Mouse (Mus musculus) cerebellum, adult 9-11 months (tissue): Measurements from ENCODE around the gene Casp7.

Experiments
- DNase-seq: peaks from one replicate; pipeline ENCODE4 v3.0.0; 2022

Gene Casp7

DNA sequence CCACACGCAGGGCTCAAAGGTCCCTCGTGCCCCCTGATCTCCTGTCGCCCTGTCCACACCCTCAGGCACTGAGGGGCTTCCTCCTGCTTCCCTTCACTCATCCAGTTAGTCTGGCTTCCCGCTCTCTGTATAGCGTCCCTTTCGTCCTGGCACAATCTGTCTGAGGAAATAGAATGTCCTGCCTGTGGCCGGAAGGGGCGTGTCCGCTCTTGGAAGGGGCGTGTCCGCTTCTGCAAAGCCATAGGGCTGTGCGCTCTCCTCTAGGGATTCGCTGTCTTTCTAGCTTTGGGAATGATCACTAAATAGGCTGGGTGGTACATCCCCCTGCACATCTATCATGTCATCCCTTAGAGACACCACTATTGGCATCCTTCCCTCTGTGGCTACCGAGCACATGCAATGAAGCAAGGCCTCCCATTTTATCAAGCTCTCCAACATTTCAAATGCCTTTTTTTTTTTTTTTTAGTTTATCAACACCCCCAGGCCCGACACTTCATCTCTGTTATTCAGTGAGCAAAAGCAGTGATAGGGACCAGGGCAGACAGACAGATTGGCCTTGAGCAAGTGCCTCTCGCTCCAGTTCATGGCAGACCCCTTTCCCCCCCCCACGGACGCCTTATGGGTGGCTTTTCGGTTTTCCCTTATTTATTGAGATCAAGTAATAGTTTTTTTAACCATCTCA, 78.1 kb downstream of the Casp7 start:
- no peak for DNase-seq

DNA sequence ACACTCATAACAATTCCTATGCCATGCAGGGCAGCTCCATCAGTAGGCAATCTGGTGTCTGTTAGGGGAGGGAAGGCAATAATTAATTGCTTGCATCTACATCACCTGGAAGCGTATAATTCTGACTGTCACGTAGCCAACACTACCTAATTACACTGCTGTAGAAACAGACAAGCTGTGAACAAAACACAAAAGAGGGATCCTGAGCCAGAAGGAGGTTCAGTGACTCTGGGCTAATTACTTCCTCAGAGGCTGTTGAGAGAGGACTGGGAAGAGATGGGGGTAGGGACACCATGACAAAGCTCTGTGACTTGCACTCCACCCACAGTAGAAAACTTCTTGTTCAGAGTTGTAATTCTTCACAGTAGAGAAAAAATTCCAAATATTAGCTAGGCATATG, 79.6 kb downstream of the Casp7 start:
- DNase-seq = no peak

DNA sequence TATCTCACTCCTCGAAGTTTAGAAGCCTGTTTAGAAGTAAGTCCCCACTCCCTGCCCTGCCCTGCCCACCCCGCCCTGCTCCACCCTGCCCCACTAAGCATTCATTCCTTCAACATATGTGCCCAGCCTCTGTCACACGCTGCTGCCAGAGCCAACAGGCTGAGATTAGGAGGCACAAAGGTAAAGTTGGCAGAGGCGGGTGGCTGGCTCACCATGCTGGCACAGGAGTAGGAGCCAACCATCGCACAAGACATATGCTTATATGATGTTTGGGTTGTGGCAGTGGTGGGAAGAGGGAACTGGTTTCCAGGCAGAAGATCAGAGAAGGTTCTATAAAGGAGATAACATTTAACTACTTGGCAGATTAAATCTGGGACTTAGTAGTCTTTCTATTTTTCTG, 80.3 kb downstream of the Casp7 start:
- DNase-seq = no peak

DNA sequence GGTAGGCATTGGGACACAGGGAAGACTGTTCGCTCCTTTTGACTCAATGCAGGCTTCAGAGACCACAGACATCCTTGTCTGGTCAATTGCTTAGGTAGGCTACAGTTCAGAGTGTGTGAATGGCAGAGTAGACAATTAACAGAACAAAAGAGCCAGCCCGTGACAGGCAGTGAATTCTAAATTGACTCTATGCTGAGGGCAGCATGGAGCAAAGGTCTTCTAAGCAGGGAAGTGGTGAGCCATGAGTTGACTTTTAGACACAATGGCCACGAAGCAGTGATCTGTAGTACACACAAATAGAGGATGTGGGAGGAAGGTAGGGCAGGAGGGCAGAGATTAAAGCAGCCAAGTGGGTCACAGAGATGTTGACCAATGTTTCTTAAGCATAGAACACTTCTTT, 80.9 kb downstream of the Casp7 start:
- DNase-seq = no peak

DNA sequence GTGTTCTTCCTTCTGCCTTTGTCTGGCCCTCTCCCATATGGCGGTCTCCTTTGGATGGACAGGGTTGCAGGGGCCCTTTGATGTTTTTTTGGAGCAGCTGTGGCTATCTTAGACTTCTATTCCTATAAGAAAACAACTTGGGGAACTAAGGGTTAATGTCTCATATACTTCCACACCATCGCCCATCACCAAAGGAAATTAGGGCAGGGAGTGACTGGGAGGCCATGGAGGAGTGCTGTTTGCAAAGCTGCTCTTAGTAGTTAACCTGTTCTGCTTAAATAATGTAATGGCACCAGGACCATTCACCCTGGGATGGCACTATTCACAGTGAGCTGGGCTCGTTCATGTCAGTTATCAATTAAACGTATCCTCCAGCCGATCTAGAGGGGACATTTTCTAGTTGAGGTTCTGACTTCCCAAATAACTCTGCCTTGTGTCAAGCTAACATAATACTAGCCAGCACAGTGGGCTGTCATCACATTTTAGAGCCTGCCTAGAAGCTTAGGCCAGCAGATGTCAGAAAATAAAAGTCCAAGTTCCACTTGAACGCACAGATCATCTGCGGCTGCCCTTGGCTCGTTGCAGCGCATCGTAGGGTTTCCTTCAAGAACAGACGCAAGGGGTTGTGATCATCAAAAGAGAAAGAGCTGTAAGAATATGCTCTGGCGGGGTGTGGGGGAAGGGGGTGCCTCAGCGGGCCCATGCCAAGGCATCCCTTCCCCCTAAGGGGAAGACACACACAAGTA, 87.9 kb downstream of the Casp7 start:
- DNase-seq = no peak

DNA sequence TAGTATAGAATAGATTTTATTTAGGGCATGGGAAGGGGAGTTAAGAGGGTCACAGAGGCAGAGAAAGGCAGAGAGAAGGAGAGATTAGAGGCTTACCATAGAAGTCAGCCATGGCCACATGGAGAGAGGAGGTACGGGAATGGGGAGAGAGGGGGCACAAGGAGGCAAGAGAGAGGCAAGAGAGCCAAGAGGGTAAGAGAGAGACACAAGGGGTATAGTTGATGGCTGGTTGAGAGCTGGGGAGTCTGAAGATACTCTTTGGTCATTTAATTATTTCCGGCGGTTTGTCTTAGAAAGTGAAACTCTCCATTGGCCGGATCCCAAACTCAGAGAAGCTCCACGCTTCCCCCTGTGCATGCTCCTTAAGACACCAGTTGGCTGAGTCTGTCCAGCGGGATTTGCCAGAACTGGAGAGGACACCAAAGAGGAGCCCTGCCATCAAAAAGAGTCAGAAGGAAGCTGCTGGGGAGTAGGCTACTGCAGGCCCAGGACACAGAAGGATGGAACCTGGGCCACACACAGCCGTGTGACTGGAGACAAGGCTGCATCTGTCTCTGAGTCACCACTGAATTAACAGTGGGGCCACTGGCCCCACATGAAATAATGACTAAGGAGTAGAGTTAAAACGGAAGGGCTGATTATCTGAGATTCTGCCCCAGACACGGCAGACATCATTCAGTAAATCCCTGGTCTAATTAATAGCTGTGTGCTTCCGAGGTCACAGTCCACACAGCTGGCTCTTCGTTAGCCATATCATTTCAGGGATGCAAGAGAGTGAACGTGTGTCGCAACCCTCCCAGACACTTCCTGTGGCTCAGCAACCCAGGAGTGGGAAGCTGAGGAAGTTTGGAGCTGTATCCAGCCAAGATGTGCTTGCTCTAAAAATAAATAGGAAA, 88.7 kb downstream of the Casp7 start:
- DNase-seq = no peak

DNA sequence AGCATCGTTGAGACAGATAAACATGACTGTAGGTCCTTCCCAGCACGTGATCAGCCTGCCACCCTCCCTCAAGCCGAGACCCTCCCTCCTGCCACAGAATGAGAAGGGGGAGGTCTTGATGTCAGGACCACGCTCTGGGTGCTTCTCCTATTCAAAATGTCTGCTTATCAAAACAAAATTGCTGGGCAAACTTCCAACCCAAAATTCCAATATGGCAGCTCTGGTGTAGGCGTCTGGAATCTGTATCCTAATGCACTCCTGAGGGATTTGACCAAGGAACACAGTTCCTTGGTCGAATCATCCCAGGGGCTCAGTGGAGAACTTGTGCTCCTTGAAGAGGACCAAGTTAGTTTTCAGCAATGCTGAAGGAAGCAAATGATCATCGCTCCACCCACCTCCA, 90.0 kb downstream of the Casp7 start:
- no peak for DNase-seq

DNA sequence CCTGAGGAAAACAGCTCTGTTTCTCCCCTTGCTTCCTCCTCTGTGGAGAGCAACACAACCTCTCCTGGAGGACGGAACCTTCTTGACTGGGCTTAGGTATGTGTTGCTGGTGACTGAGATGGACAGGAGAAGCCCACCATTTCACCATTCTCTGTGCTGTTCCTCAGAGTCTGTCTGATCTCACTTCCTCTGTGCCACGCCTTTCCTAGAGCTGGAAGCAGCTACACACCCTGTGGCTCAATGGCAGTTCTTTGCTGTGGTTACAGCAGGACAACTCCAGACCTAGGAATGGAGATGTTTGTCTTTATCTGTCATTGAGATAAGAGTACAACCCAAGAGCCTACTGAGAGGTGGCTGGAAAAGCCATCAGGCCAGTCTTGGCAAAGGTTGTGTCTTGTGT, 90.4 kb downstream of the Casp7 start:
- DNase-seq = no peak

DNA sequence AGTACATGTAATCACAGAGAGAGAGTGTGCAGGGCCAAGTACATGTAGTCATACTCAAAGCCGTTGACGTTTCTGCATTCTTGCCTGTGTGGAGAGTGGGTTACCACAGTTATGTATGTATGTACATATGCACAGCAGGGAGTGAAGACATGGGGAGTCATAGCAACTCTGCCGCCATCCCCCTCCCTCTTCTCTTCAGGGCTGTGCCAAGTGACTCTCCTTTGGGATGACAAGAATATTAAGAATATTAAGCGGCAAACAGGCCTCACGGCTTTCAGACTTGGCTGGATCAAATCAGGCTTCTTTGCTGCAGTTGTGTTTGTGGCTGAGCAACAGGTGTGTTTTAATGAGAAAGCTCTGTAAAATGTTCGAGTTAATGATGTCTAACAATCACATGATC, 92.7 kb downstream of the Casp7 start:
- no peak for DNase-seq
